Mouse (Mus musculus): ENCODE results near the gene Trim2. TPM values are rescaled to one million over a fixed set of nuclear protein-coding genes. Genes with fewer than 3 reads are reported as not detected.

Gene Trim2
- polyA plus RNA-seq, 1 experiment from 2014 or later, result 23.0 TPM

- no peaks in the 10 kb centered on the region for H3K36me3 ChIP-seq (ENCODE audit: insufficient read depth, low read length)
- no peak overlapping the region for H3K4me2 ChIP-seq (ENCODE audit: low read length)
- DNase-seq (ENCODE audit: low spot score) (no peak), ATAC-seq (replicated peaks; ENCODE audit: low FRiP score, low read depth) (no peak)
- H3K4me3 ChIP-seq (replicated peaks; ENCODE audit: low read depth, low read length), result no peak overlapping the region
- H3K4me1 ChIP-seq (replicated peaks; ENCODE audit: insufficient read depth, low read length), result peaks cover 15% of the 10 kb centered on the region; the same call in 1 of the 2 replicates
- no peaks in the 10 kb centered on the region for H3K27me3 ChIP-seq (ENCODE audit: insufficient read depth, low read length)
- no peaks in the 10 kb centered on the region for H3K9me3 ChIP-seq (replicated peaks; ENCODE audit: low read length)
- H3K9ac ChIP-seq (ENCODE audit: low read depth, low read length), result no peak overlapping the region
- H3K27ac ChIP-seq, result no peak overlapping the region
- WGBS, result 76% methylated on average over 9 of the region's 9 CpGs
- TF ChIP-seq CTCF (IDR thresholded peaks at IDR 0.05; ENCODE audit: low read depth), result no peak
Measured at GRCm38 (mm10) chr3:84253655-84254519, 52.8 kb downstream of the Trim2 start.

DNA sequence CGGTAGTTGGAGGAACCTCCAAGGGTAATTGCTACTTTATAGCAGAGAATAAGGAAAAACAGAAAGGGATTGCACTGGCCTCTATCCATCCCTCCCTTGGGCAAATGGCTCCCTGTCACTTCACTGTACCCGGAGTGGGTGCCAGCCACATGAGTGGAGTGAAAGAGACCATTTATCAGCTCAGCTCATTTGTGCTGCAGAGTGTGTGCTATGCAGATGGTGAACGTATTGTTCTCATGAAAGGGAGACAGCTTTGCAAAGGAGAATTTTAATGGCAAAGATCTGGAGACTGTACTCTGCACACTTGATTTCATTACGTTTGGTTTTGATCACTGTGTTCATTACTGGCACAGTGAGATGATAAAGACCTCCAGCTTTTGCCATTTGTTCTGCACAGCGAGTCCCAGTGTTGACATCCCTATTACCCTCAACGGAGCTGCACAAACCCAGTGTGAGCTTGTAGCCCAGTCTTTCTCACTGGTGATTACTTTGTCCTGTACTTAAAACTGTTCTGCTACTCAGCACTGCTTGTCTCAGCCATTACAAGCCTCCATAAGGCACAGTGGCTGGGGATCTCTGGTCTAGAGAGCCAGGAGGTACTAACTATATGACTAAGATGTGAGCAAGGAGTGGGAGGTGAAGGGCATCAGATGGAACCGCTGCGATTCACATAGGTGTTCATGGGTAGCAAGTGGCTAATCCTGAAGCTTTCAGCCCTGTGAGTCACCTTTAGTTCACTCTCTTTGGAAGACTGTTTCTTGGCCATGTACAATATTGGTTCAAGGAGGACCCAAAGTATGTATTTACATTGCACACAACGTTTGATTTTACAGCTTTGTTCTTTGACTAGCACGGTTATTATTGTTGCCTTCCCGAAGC lies 53.7 kb downstream of the Trim2 start:
- ATAC-seq (replicated peaks; ENCODE audit: low FRiP score, low read depth), result no peak
- Histone ChIP-seq H3K27me3 (ENCODE audit: insufficient read depth, low read length) (no peaks in the 10 kb centered on the region), H3K9ac (ENCODE audit: low read depth, low read length) (no peak overlapping the region), H3K4me2 (ENCODE audit: low read length) (no peak overlapping the region), H3K36me3 (ENCODE audit: insufficient read depth, low read length) (no peaks in the 10 kb centered on the region), H3K27ac (no peak overlapping the region), H3K4me3 (replicated peaks; ENCODE audit: low read depth, low read length) (no peak overlapping the region), H3K4me1 (replicated peaks; ENCODE audit: insufficient read depth, low read length) (peaks cover 11% of the 10 kb centered on the region; the same call in 1 of the 2 replicates), H3K9me3 (replicated peaks; ENCODE audit: low read length) (no peaks in the 10 kb centered on the region)
- no peak for DNase-seq (ENCODE audit: low spot score)
- TF ChIP-seq CTCF (IDR thresholded peaks at IDR 0.05; ENCODE audit: low read depth), result no peak
- WGBS, result 66% methylated on average over 11 of the region's 11 CpGs

DNA sequence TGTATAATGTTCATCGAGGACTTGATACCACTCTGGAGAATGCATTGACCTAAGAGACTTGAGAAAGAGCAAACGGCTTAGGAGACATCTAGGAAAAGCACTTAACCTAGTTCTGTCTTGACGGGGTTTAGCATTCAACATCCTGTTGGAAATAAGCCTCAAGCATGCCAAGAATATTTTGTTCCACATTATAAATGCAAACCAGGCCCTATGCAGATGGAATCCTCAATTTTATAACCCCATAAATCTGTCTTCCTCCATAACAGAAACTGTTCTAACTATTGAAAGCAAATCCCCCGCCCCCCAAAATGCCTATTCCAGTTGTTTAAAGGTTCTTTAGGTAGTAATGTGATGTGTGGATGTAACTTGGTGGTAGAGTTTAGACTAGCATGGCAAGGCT lies 55.0 kb downstream of the Trim2 start:
- no peak overlapping the region for H3K4me3 ChIP-seq (replicated peaks; ENCODE audit: low read depth, low read length)
- 60% methylated on average over 4 of the region's 4 CpGs for WGBS
- ATAC-seq (replicated peaks; ENCODE audit: low FRiP score, low read depth) (no peak), DNase-seq (ENCODE audit: low spot score) (peak; percentile 83)
- TF ChIP-seq CTCF (IDR thresholded peaks at IDR 0.05; ENCODE audit: low read depth), result no peak
- H3K36me3 ChIP-seq (ENCODE audit: insufficient read depth, low read length), result no peaks in the 10 kb centered on the region
- no peak overlapping the region; the same call in 1 of the 2 replicates for H3K4me2 ChIP-seq (ENCODE audit: low read length)
- no peaks in the 10 kb centered on the region for H3K27me3 ChIP-seq (ENCODE audit: insufficient read depth, low read length)
- no peak overlapping the region for H3K27ac ChIP-seq
- H3K9me3 ChIP-seq (replicated peaks; ENCODE audit: low read length), result no peaks in the 10 kb centered on the region
- peaks cover 12% of the 10 kb centered on the region; the same call in 1 of the 2 replicates for H3K4me1 ChIP-seq (replicated peaks; ENCODE audit: insufficient read depth, low read length)
- H3K9ac ChIP-seq (ENCODE audit: low read depth, low read length), result no peak overlapping the region

- H3K4me1 ChIP-seq (replicated peaks; ENCODE audit: insufficient read depth, low read length), result peaks cover 12% of the 10 kb centered on the region; the same call in 1 of the 2 replicates
- no peaks in the 10 kb centered on the region for H3K36me3 ChIP-seq (ENCODE audit: insufficient read depth, low read length)
- no peaks in the 10 kb centered on the region for H3K27me3 ChIP-seq (ENCODE audit: insufficient read depth, low read length)
- no peaks in the 10 kb centered on the region for H3K9me3 ChIP-seq (replicated peaks; ENCODE audit: low read length)
- TF ChIP-seq CTCF (IDR thresholded peaks at IDR 0.05; ENCODE audit: low read depth), result no peak
- H3K4me2 ChIP-seq (ENCODE audit: low read length), result no peak overlapping the region
- no peak overlapping the region for H3K4me3 ChIP-seq (replicated peaks; ENCODE audit: low read depth, low read length)
- no peak overlapping the region for H3K9ac ChIP-seq (ENCODE audit: low read depth, low read length)
- 24% methylated on average over 7 of the region's 7 CpGs for WGBS
- DNase-seq (ENCODE audit: low spot score) (peak; percentile 71), ATAC-seq (replicated peaks; ENCODE audit: low FRiP score, low read depth) (peak; percentile 57; the same call in 1 of the 2 replicates)
- no peak overlapping the region for H3K27ac ChIP-seq
Measured at GRCm38 (mm10) chr3:84250275-84250674, 56.4 kb downstream of the Trim2 start.

GRCm38 (mm10) chr3:84247789-84248188 lies 58.9 kb downstream of the Trim2 start:
- no peak overlapping the region for H3K4me3 ChIP-seq (replicated peaks; ENCODE audit: low read depth, low read length)
- no peaks in the 10 kb centered on the region for H3K36me3 ChIP-seq (ENCODE audit: insufficient read depth, low read length)
- H3K27ac ChIP-seq, result no peak overlapping the region
- 46% methylated on average over 8 of the region's 8 CpGs for WGBS
- H3K4me1 ChIP-seq (replicated peaks; ENCODE audit: insufficient read depth, low read length), result peaks cover 12% of the 10 kb centered on the region; the same call in 1 of the 2 replicates
- DNase-seq (ENCODE audit: low spot score) (no peak), ATAC-seq (replicated peaks; ENCODE audit: low FRiP score, low read depth) (no peak)
- H3K9me3 ChIP-seq (replicated peaks; ENCODE audit: low read length), result no peaks in the 10 kb centered on the region
- H3K27me3 ChIP-seq (ENCODE audit: insufficient read depth, low read length), result no peaks in the 10 kb centered on the region
- no peak for TF ChIP-seq CTCF (IDR thresholded peaks at IDR 0.05; ENCODE audit: low read depth)
- H3K4me2 ChIP-seq (ENCODE audit: low read length), result no peak overlapping the region
- H3K9ac ChIP-seq (ENCODE audit: low read depth, low read length), result no peak overlapping the region

DNA sequence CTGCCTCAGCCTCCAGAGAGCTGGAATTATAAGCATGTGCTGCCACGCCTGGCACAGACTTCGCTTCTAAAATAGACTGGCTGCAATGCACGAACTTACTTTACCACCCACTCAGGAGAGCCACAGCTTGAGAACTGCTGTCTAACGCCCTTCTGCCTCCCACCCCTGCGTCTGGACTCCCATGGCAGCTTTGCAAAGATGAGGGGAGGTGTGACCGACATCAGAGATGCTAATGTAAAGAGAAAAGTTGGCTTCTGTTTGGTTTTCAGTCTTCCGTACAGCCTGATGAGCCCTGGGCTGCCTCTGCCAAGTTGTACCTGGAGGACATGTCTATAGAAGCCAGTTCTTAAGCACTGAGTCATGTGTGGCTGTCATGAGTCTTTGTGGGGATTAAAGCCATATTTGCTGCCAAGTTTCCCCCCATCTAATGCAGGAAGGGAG lies 60.2 kb downstream of the Trim2 start:
- no peak overlapping the region for H3K27ac ChIP-seq
- H3K4me2 ChIP-seq (ENCODE audit: low read length), result no peak overlapping the region
- no peaks in the 10 kb centered on the region for H3K36me3 ChIP-seq (ENCODE audit: insufficient read depth, low read length)
- no peak overlapping the region for H3K4me3 ChIP-seq (replicated peaks; ENCODE audit: low read depth, low read length)
- WGBS, result 86% methylated on average over 7 of the region's 7 CpGs
- no peak for TF ChIP-seq CTCF (IDR thresholded peaks at IDR 0.05; ENCODE audit: low read depth)
- H3K9ac ChIP-seq (ENCODE audit: low read depth, low read length), result no peak overlapping the region
- no peaks in the 10 kb centered on the region for H3K27me3 ChIP-seq (ENCODE audit: insufficient read depth, low read length)
- H3K9me3 ChIP-seq (replicated peaks; ENCODE audit: low read length), result no peaks in the 10 kb centered on the region
- no peak for DNase-seq (ENCODE audit: low spot score)
- peaks cover 10% of the 10 kb centered on the region; the same call in 1 of the 2 replicates for H3K4me1 ChIP-seq (replicated peaks; ENCODE audit: insufficient read depth, low read length)
- ATAC-seq (replicated peaks; ENCODE audit: low FRiP score, low read depth), result no peak

Measured in kidney, postnatal 0 days (tissue).